Mouse (Mus musculus) ES-E14 (cell line): ENCODE measurements around the gene Tnfsfm13.

ENCODE experiments used
- CHD2 ChIP-seq: IDR thresholded peaks from 2 replicates; pipeline ENCODE4 v1.6.1; 2014; ENCODE audit warnings: mild to moderate bottlenecking, low read depth, low read length, inconsistent platforms
- ZNF384 ChIP-seq: IDR thresholded peaks from 2 replicates; pipeline ENCODE4 v1.6.1; 2012; ENCODE audit warnings: low read depth, low read length, inconsistent platforms

GRCm38 (mm10) chr11:69684936-69685335 lies 11.0 kb downstream of the Tnfsfm13 start:
- TF ChIP-seq CHD2: no peak
- no peak for TF ChIP-seq ZNF384
